Mouse (Mus musculus) gastrocnemius, adult 2 months (tissue): ENCODE data around the gene Gsn. TPM values are rescaled to one million over a fixed set of nuclear protein-coding genes. Genes with fewer than 3 reads are reported as not detected.
A peak's percentile ranks its signal among the peaks of the same experiment; 100 is the strongest.

Experiments
- DNase-seq: peaks from one replicate; pipeline ENCODE4 v3.0.0; 2022
- H3K27ac ChIP-seq: fragments of 200-600 bp; 2 replicates; pipeline ENCODE4 v1.8.1; 2022; ENCODE audit warnings: mild to moderate bottlenecking
- H3K4me3 ChIP-seq: fragments of 200-600 bp; 2 replicates; pipeline ENCODE4 v1.8.1; 2022; ENCODE audit warnings: mild to moderate bottlenecking, moderate library complexity
- CTCF ChIP-seq: fragments of 200-600 bp; IDR thresholded peaks from 2 replicates; pipeline ENCODE4 v1.8.1; 2022; ENCODE audit warnings: antibody characterized with exemption, mild to moderate bottlenecking, moderate library complexity
- intact Hi-C: fragments of 180-260 bp; cut with DNase I; formaldehyde crosslinking; loops from one replicate; pipeline ENCODE4 v1.15.1; 2025
- total RNA-seq, 2 experiments: library from RNA; stranded (reverse); gene quantifications; 2 replicates each; pipeline ENCODE4 v1.2.3; 2021

Gsn gene
- total RNA-seq, 2 experiments from 2014 or later = 676 to 777 TPM

DNA sequence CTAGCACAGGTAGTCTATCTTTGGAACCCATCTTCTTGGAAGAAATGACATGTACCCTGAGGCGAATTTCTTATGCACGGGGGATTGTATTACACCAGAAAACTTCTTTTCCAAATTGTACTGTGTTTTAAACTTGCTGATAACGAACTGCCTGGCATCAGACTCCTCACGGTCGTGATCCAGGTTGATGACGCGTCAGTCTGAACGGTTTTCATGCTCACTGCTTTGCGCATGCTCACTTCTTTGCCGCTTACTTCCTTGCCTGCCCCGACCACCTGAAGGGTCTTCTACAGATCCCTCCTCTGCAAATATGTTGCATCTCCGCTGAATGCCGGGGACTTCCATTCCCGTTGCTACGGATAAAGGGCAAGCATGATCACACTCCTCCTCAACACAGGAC lies 31.9 kb upstream of the Gsn start:
- no peak overlapping the region for H3K27ac ChIP-seq
- H3K4me3 ChIP-seq = no peak overlapping the region
- DNase-seq = no peak
- intact Hi-C loops = no loop called here
- TF ChIP-seq CTCF = no peak

DNA sequence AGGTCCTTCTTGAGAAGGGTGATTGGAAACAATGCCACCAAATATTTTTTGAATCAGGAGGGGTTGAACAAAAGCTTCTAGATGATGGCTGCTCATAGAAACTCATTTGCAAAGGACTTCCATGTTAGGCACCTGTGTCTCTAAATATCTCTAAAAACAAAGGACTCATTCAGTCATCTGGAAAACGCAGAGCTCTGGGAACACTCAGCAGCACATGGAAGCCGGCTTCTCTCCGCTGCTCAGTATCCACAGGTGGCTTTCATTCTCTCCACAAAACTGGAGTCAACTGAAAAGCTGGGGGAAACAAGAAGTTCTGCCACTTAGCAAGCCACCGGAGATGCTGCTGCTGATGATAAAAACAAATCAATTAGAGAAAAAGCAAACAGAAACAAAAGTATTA lies 28.0 kb upstream of the Gsn start:
- intact Hi-C loops = no loop called here
- DNase-seq = no peak
- Histone ChIP-seq H3K4me3 (no peak overlapping the region), H3K27ac (no peak overlapping the region)
- no peak for TF ChIP-seq CTCF

DNA sequence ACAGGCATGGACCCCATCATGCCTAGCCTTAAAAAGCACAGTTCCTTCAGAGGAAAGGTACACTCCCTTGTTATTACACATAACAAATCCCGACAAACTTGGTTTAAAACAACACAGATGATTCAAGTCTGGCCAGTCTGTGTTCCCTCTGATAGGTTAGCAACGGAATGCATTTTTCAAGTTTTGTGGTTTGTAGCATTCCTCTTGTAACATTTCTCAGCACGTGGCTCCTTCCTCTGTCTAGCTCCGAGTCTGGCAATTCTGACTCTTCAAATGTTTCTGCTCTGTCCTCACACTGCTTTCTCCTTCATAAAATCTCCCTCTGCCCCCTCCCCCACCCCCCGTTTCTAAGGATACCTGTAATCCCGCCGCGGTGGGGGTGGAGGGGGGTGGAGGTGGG lies 26.0 kb upstream of the Gsn start:
- H3K4me3 ChIP-seq = no peak overlapping the region
- TF ChIP-seq CTCF = no peak
- intact Hi-C loops = no loop called here
- DNase-seq = no peak
- H3K27ac ChIP-seq = no peak overlapping the region

DNA sequence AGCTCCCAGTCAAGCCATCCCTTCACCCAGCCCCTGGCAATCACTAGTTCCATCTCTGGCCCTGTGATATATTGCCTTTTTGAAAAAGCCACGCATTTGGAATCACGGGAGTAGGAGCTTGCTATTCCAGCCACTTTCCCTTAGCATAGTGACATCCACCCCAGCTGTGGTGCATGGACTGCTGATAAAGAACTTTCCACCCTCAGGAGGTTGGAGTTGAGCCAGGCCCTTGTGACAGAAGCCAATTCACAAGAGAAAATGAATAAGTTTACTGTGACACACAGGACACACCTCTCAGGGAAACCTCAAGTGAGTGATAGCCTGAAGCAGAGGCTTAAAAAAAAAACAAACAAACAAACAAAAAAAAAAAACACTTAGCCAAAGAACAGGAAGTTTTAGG lies 24.3 kb upstream of the Gsn start:
- intact Hi-C loops = no loop called here
- no peak overlapping the region for H3K27ac ChIP-seq
- DNase-seq = peak; percentile 33

DNA sequence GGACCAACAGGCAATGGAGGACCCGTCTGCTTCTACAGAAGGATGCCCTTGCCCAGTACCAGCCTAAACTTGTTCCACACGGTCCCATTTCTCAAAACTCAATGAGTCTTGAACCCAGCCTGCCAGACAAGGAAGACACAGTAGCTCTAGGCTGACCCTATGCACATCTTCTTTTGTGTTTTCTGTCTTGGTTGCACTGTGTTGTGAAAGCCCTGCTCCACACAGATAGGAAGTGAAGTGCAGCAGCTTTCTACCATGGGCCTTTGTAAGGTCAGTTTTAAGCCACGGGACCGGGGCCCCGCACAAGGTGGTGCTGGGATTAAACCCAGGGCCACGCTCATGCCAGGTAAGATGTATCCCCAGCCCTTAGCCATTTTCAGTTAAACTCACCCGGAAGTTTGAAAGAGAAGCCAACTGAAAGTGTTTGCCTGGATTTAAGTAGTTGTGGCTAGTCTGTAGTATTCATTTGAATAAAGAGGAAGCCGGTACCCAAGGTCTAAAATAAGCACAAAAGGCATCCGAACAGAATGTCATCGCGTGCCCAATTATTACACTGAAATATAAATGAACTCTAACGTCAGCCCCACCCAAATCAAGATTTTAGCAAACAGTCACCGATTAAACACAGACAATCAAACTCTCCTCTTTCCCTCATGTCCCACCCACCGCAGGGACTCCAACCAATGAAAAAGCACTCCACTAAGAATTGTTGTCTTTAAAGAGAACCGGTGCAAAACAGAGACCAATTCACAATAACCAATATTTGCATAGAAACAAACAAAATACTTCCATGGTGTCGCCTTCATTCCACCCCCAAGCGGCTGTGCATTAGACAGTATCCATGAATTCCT lies 23.4 kb upstream of the Gsn start:
- no peak overlapping the region for H3K27ac ChIP-seq
- intact Hi-C loops = no loop called here
- TF ChIP-seq CTCF = no peak
- no peak overlapping the region for H3K4me3 ChIP-seq
- no peak for DNase-seq

More for the DNA sequence above, 24.3 kb upstream of the Gsn start:
- no peak for TF ChIP-seq CTCF
- H3K4me3 ChIP-seq = no peak overlapping the region

DNA sequence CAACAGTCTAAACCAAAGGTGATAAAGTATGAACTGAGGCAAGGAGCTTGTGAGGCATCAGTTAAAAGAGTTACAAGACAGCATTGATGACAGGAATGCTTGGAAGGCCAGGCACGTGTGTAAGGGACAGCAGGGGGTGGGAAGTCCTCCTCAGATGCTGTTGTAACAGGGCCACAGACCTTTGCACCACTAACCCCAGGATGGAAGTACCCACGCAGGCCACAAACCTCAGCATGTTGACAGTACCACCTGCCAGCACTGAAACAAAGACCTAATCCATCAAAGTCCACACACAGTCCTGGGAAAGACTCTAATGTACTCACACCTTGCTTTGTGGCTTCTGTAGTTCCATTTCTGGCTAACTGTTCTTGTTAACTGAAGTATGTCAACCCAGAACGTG lies 22.3 kb upstream of the Gsn start:
- TF ChIP-seq CTCF = no peak
- no peak overlapping the region for H3K4me3 ChIP-seq
- intact Hi-C loops = no loop called here
- no peak for DNase-seq
- no peak overlapping the region for H3K27ac ChIP-seq

DNA sequence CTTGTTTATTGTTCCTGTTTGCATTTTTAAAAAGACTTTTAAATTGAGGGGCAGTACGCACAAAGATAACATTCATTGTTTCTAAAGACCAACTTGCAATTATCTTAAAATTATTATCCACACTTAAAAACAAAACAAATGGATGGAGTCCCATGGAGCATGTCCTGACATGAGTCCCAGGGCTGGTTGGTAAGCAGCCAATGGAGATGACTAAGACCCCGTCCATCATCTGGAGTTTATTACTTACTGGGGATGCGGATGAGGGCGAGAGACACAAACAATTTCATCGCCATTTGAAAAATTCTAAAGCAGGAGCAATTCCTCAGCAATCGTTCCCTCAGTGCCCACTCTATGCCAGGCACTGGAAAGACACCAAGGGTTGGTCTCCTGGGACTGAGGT lies 21.2 kb upstream of the Gsn start:
- intact Hi-C loops = no loop called here
- no peak overlapping the region for H3K27ac ChIP-seq
- no peak for TF ChIP-seq CTCF
- no peak for DNase-seq
- H3K4me3 ChIP-seq = no peak overlapping the region

DNA sequence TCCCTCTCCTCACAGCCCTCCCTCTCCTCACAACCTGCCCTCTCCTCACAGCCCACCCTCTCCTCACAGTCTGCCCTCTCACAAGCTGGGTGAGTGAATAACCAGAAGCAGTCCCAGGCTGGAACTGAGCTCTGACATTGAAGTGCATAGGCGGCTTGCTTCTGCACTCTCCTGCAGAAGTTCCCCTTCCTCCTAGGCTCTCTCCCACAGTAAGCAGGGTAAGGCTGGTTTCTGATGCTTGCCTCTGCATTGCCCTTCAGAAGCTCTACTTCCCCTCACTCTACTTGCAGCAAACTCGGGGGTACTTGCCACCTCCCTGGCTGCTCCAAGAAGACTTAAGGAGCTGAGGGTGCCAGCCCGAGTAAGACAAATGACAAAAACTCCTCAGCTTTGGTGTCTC lies 11.9 kb upstream of the Gsn start:
- TF ChIP-seq CTCF = no peak
- intact Hi-C loops = no loop called here

DNA sequence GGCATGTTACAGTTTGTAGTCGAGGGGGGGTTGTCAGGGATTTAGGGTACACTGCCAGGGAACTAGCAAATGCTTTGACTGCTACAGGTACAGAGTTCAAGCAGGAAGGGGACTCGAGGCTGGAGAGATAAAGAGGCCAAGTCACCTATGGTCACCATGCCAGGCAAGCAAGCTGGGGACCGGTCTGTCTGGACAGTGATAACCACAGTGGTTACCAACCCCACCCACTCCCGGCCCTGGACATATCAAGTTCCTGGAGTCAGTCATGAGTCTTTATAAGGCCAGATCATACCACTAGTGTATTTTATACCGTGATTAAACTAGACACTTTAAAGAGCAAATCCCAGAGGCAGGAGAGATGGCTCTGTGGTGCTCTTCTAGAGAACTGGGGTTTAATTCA lies 8.4 kb upstream of the Gsn start:
- H3K27ac ChIP-seq = no peak overlapping the region
- H3K4me3 ChIP-seq = no peak overlapping the region
- intact Hi-C loops = no loop called here
- no peak for DNase-seq
- no peak for TF ChIP-seq CTCF

More for the DNA sequence above, 11.9 kb upstream of the Gsn start:
- H3K4me3 ChIP-seq = no peak overlapping the region
- no peak overlapping the region for H3K27ac ChIP-seq
- DNase-seq = no peak

GRCm38 (mm10) chr2:35252733-35253132 lies 3.4 kb upstream of the Gsn start:
- DNase-seq = no peak
- intact Hi-C loops = no loop called here
- no peak for TF ChIP-seq CTCF

DNA sequence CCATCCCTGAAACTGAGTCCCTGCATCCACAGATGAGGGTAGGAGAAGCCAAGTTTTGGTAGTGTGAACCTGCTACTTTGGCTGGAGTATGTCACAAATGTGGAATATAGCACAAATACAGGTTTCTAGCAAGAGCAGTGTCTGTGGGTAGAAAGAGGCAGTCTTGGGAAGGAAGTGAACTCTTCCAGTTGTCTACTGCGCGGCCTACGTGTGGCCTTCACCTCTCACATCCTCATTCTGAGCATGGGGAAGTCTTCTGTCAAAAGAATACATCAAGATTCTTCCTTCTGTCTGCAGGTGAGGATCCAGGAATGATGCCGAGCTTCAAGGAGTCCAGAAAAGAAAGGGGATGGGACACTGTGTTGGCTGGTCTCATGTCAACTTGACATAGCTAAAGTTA lies 2.4 kb upstream of the Gsn start:
- Histone ChIP-seq H3K4me3 (no peak overlapping the region), H3K27ac (no peak overlapping the region)
- no peak for TF ChIP-seq CTCF
- intact Hi-C loops = no loop called here
- no peak for DNase-seq

More at GRCm38 (mm10) chr2:35252733-35253132, 3.4 kb upstream of the Gsn start:
- Histone ChIP-seq H3K4me3 (no peak overlapping the region), H3K27ac (no peak overlapping the region)

GRCm38 (mm10) chr2:35255004-35255403 lies 1.2 kb upstream of the Gsn start:
- TF ChIP-seq CTCF = no peak
- H3K4me3 ChIP-seq = no peak overlapping the region
- intact Hi-C loops = no loop called here
- DNase-seq = no peak
- no peak overlapping the region for H3K27ac ChIP-seq

GRCm38 (mm10) chr2:35255462-35255861 lies 718 bp upstream of the Gsn start:
- intact Hi-C loops = no loop called here
- H3K27ac ChIP-seq = peak overlapping the region; percentile 85; the same call in 1 of the 2 replicates
- no peak for DNase-seq

DNA sequence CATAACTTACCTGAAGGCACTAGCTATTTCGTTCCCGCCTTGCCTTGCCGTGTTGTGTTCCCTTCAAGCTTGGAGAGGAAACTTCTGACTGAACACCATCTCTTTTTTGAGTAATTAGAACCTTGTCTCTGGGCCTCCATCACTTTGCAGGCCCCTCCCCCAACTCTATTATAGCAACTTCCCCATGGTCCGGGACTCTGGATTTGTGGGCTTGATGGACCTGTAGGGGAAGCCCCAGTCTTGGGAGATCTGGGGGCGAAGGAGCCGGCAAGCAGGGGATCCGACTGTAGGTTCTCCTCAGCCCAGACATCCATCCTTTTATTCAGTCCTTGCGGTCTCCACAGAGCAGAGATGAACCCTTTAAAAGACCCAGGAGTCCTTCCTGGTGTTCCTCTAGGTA lies 752 bp downstream of the Gsn start:
- TF ChIP-seq CTCF = no peak
- intact Hi-C loops = no loop called here
- H3K27ac ChIP-seq = peak overlapping the region; percentile 85
- DNase-seq = no peak
- peak overlapping the region; percentile 80 for H3K4me3 ChIP-seq

More at GRCm38 (mm10) chr2:35255462-35255861, 718 bp upstream of the Gsn start:
- TF ChIP-seq CTCF = no peak
- H3K4me3 ChIP-seq = peak overlapping the region; percentile 80; the same call in 1 of the 2 replicates
